Mouse (Mus musculus) erythroblast, adult 5-6 weeks (primary cell): Measurements from ENCODE around the gene Cavin1. TPM values are rescaled to one million over a fixed set of nuclear protein-coding genes. Genes with fewer than 3 reads are reported as not detected.

ENCODE experiments used
- ATAC-seq: replicated peaks from 2 replicates; pipeline ENCODE4 v1.8.0; 2016; ENCODE audit warnings: moderate number of reproducible peaks, mild to moderate bottlenecking, moderate TSS enrichment, inconsistent platforms; ENCODE audit not compliant: poor library complexity, low FRiP score, severe bottlenecking
- total RNA-seq, 2 experiments: library from RNA; stranded (forward) in 1 of 2; stranded (reverse) in 1 of 2; fragments of 150-400 nt in 1 of 2; fragments of 200-764, 138-1000 nt in 1 of 2; gene quantifications; 2 replicates each; pipeline versions ENCODE4 v1.2.3 to v1.2.4; 2015 to 2017; ENCODE audit warnings: low replicate concordance in 2 of 2

Cavin1 gene
- total RNA-seq, 2 experiments from 2014 or later = not detected

GRCm38 (mm10) chr11:100983125-100983777 is 12.6 kb upstream of the Cavin1 start:
- ATAC-seq = peak; percentile 92

DNA sequence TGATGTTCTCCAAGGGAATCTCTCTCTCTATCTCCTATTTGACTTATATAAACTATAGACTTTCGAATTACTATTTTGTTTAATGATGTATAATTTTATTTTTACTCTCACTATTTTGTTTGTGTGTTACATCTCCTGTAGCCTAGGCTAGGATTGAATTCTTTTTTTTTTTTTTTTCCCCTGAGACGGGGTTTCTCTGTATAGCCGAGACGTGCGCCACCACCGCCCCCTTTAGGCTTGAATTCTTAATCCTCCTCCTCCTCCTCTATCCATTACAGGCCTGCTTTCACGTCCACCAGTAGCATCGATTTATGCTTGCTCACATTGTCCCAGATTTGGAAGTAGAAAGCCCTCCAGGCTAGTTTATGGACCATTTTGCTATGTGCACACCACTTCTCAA is 11.4 kb upstream of the Cavin1 start:
- no peak for ATAC-seq

DNA sequence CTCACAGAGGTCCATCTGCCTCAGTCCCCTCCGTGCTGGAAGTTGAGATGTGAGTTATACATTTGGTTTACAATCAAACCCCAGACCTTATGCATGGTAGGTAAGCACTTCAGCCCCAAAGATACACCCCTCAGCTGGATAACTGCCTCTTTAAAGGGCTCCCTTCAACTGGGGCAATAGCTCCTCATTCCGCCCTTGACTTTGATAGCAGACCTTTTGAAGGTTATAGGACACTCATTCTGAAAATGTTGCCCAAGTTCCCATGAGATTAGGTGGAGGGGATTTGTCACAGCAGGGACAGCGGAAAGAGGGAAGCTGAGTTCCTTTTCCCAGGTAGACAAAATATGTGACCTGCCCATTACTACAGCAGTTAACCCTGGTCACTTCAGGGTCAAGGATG is 10.5 kb upstream of the Cavin1 start:
- no peak for ATAC-seq

DNA sequence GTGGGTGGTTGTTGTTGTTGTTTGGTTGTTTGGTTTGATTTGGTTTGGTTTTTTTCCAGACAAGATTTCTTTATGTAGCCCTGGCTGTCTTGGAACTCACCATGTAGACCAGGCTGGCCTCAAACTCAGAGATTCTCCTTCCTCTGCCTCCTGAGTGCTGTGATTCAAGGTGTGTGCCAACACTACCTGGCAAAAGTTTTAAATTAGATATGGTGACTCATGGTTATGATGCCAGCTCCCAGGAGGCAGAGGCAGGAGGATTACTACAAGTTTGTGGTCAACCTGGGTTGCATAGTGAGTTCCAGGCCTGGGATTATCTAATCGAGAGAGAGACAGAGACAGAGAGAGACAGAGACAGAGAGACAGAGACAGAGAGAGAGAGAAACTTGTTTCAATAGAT is 9.8 kb upstream of the Cavin1 start:
- no peak for ATAC-seq

DNA sequence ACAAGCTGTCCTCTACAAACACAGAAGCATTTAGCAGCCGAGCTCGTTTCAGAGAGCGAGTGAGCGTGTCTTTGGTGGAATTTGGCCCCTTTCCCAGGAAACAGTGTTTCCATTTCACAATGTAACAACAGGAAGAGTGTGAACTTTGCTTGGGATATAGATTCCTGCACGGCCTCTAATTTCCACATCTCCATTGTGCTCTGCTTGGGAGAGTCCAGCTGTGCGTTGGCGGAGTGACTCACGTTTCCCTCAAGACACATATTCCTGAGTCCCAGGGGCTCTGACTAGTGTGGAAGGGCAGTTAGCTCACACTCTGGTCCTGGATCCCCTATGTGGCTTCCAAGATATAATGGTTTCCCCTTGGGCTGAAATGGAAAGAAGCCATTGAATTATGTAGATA is 9.2 kb upstream of the Cavin1 start:
- no peak for ATAC-seq

GRCm38 (mm10) chr11:100975241-100975640 is 4.6 kb upstream of the Cavin1 start:
- no peak for ATAC-seq

- no peak for ATAC-seq
These were observed 3.8 kb upstream of the Cavin1 start for GRCm38 (mm10) chr11:100974381-100974970.

- ATAC-seq = no peak
These were observed 2.6 kb upstream of the Cavin1 start for GRCm38 (mm10) chr11:100973245-100973644.

DNA sequence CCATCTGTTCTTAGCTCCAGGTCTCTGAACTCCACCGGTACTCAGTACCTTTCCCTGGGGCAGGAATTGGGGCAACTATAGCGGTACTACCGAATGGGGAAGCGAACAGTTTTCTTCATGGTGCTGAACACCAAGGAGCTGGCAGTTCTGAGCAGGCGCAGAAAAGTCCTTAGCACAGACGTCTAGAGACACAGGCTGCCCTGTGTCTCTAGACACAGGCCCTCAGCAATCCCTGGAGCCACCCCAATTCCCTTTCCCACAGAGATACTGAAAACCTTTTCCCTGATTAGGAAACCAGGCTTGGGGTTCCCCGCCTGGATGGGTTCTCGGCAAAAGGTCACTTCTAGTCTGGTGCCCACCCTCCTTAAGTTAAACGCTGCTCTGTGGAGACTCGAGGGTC is 768 bp upstream of the Cavin1 start:
- no peak for ATAC-seq

GRCm38 (mm10) chr11:100969744-100970556 is 737 bp downstream of the Cavin1 start:
- 0 out of 2 replicates have a peak, but pooled peaks have one; percentile 22 for ATAC-seq

DNA sequence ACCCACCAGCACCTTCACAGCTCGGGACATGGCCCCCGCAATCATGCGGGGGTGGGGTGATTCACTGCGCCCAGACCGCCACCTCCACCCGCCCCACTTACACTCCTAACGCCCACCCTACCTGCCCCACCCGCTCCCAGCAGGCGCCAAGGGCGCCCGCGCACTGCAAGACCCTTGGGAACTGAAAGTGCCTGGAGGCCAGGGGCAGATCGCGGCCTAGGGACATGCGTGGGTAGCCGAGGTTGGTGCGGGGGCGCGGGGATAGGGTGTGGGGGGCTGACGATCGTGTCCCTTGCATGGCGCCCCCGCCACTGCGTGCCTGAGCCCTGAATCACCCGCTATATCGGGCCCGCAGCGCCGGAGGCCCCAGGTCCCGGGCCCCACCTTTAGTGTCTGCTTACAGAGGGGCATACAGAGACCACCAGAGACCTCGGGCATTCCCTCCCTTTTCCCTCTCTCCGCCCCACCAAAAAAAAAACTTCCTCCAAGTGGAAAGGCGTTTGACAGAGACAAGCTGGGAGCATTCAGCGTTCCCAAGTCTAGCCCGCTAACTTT is 1.4 kb downstream of the Cavin1 start:
- ATAC-seq = no peak

- no peak for ATAC-seq
These were observed 2.2 kb downstream of the Cavin1 start for GRCm38 (mm10) chr11:100968501-100968900.

GRCm38 (mm10) chr11:100967881-100968420 is 2.7 kb downstream of the Cavin1 start:
- no peak for ATAC-seq

DNA sequence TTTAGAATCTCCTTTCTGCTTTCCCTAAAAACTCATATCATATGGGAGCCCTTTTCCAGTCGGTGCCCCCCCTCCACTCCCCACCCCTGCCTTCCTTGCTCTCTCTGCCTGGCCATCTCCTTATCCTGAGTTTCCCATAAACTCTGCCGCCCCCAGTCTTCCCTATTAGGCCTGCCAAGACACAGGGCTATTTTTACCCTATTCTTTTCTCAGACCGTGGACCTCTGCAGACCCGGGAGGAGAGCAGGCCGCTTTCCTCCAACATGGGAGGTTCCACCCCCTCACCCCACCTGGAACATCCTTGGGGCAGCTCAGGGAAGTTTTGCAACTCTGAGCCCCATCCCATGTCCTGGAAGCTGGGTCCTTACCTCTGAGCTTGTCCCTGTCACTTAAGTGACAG is 3.3 kb downstream of the Cavin1 start:
- no peak for ATAC-seq

GRCm38 (mm10) chr11:100965760-100966159 is 4.9 kb downstream of the Cavin1 start:
- no peak for ATAC-seq

DNA sequence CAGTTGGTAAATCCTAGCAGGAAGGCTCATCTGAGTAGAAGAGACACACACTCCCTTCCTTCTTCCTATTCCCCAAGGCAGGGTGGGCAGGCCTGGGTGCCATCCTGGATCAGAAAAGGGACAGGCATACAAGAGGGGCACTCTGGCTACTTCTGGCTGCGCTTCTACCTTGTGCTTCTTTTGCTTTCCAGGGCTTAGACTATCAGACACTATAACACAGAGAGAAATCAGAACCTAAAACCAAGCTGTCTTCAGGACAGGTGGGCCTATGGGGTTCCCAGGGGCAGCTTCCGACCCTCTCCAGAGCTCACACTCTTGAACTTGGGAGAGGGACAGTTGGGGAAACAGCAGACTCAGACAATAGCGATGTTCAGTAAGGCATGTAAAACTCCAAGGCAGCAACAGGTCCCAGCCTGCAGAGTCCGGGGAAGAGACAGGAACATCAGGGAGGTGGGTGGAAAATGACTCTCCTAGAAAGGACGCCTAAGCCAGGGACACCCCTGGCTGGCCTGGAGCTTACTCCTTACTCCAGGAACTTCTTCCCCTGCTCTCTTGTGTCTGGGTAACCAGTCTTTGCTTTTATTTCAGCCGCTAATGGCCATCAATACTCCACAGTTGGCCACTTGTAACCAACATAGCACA is 5.7 kb downstream of the Cavin1 start:
- ATAC-seq = no peak

DNA sequence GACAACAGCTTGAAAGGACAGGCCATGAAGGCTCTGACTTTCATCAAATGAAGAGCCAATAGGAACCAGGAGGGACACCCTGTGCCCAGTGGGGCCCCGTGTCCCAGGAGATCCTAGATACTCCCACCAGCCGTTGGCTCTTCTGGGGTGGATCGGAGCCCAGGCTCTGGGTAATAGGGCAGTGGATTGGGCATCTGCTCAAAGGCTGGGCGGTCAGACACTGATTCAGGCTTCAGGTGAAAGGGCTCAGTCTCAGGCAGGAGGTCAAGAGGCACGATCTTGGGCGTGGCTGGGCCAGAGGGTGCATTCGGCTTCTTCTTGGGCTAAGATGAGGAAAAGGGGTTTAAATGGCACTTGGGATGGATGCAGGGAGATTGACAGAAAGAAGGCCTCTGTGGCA is 6.5 kb downstream of the Cavin1 start:
- ATAC-seq = no peak

DNA sequence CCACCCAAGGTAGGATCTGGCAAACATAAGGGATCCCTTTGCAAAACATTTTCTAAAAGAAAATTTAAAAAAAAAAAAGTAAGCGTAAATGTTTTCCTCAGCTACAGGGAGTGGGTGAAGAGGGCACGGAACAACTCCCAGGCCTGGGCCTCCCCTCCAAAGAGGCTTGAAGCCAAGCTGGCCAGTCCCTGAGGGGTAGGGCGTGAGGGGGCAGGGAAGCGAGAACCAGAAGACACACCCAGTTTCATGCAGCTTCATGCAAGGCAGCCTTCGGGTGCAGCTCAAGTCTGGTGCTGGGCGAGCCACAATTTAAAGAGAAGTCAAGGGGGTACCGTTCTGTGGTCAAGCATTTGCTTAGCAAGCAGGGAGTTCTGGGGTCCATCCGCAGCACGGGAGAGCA is 7.0 kb downstream of the Cavin1 start:
- ATAC-seq = no peak

- no peak for ATAC-seq
These were observed 8.2 kb downstream of the Cavin1 start for GRCm38 (mm10) chr11:100962371-100962911.

DNA sequence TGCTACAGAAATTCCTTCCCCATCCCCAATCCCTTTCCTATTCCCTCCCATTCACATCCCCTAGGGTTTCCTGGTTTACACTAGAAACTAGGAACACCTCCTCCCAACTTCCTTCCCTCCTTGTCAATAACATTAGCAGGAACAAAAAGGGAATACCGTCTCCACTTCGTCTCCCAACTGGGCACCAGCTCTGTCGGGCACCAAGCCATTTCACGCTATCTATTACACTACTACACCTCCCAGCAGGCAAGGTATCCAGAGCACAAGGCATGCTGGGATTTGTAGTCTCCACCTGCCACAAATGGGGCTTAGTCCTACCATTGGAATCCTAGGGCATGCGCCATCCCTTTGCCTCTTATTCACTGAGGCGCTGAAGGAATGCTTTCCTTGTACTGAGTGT is 10.1 kb downstream of the Cavin1 start:
- peak; percentile 75 for ATAC-seq
